Mouse (Mus musculus): Measurements from ENCODE around the gene Slc2a6. TPM values are rescaled to one million over a fixed set of nuclear protein-coding genes. Genes with fewer than 3 reads are reported as not detected.

The Slc2a6 gene
- polyA plus RNA-seq, 1 experiment from 2014 or later: 3.8 TPM

- Histone ChIP-seq H3K9ac (replicated peaks) (no peak overlapping the region), H3K4me1 (replicated peaks) (no peaks in the 10 kb centered on the region), H3K36me3 (no peaks in the 10 kb centered on the region), H3K27ac (no peak overlapping the region), H3K27me3 (0 out of 2 replicates have a peak, but pooled peaks cover 2% of the 10 kb centered on the region), H3K9me3 (no peaks in the 10 kb centered on the region), H3K4me2 (replicated peaks) (no peak overlapping the region), H3K4me3 (replicated peaks) (no peak overlapping the region)
- no peak for ATAC-seq
- WGBS: 95% methylated on average over 7 of the region's 7 CpGs
These were observed 29.8 kb downstream of the Slc2a6 start for GRCm38 (mm10) chr2:26997993-26998392.

- Histone ChIP-seq H3K9me3 (no peaks in the 10 kb centered on the region), H3K4me3 (replicated peaks) (no peak overlapping the region), H3K4me1 (replicated peaks) (no peaks in the 10 kb centered on the region), H3K27ac (no peak overlapping the region), H3K27me3 (0 out of 2 replicates have a peak, but pooled peaks cover 2% of the 10 kb centered on the region), H3K36me3 (no peaks in the 10 kb centered on the region), H3K4me2 (replicated peaks) (no peak overlapping the region), H3K9ac (replicated peaks) (no peak overlapping the region)
- no peak for ATAC-seq
- WGBS: 84% methylated on average over 1 of the region's 1 CpGs
These were observed 30.3 kb downstream of the Slc2a6 start for GRCm38 (mm10) chr2:26997498-26997897.

GRCm38 (mm10) chr2:26993936-26994335 is 33.9 kb downstream of the Slc2a6 start:
- Histone ChIP-seq H3K4me2 (replicated peaks) (no peak overlapping the region), H3K4me3 (replicated peaks) (no peak overlapping the region), H3K9me3 (no peaks in the 10 kb centered on the region), H3K9ac (replicated peaks) (no peak overlapping the region), H3K27ac (no peak overlapping the region), H3K27me3 (0 out of 2 replicates have a peak, but pooled peaks cover 2% of the 10 kb centered on the region), H3K4me1 (replicated peaks) (no peaks in the 10 kb centered on the region), H3K36me3 (no peaks in the 10 kb centered on the region)
- no peak for ATAC-seq
- WGBS: 82% methylated on average over 3 of the region's 3 CpGs

- 85% methylated on average over 5 of the region's 5 CpGs for WGBS
These were observed 43.2 kb downstream of the Slc2a6 start for GRCm38 (mm10) chr2:26984640-26985039.

GRCm38 (mm10) chr2:26984179-26984578 is 43.6 kb downstream of the Slc2a6 start:
- Histone ChIP-seq H3K27me3 (no peaks in the 10 kb centered on the region), H3K9me3 (no peaks in the 10 kb centered on the region), H3K4me2 (replicated peaks) (no peak overlapping the region), H3K9ac (replicated peaks) (no peak overlapping the region), H3K4me3 (replicated peaks) (no peak overlapping the region), H3K27ac (no peak overlapping the region), H3K36me3 (no peaks in the 10 kb centered on the region), H3K4me1 (replicated peaks) (no peaks in the 10 kb centered on the region)
- 72% methylated on average over 2 of the region's 2 CpGs for WGBS
- ATAC-seq: no peak

More at GRCm38 (mm10) chr2:26984640-26985039, 43.2 kb downstream of the Slc2a6 start:
- no peak overlapping the region for H3K9ac ChIP-seq (replicated peaks)
- no peak for ATAC-seq
- H3K4me1 ChIP-seq (replicated peaks): no peaks in the 10 kb centered on the region
- no peak overlapping the region for H3K4me3 ChIP-seq (replicated peaks)
- no peaks in the 10 kb centered on the region for H3K36me3 ChIP-seq
- H3K4me2 ChIP-seq (replicated peaks): no peak overlapping the region
- no peaks in the 10 kb centered on the region for H3K27me3 ChIP-seq
- H3K27ac ChIP-seq: no peak overlapping the region
- no peaks in the 10 kb centered on the region for H3K9me3 ChIP-seq

- no peaks in the 10 kb centered on the region for H3K36me3 ChIP-seq
- no peaks in the 10 kb centered on the region for H3K27me3 ChIP-seq
- no peak overlapping the region for H3K4me2 ChIP-seq (replicated peaks)
- H3K4me1 ChIP-seq (replicated peaks): no peaks in the 10 kb centered on the region
- no peak overlapping the region for H3K9ac ChIP-seq (replicated peaks)
- no peak for ATAC-seq
- H3K9me3 ChIP-seq: no peaks in the 10 kb centered on the region
- no peak overlapping the region for H3K27ac ChIP-seq
- no peak overlapping the region for H3K4me3 ChIP-seq (replicated peaks)
- 79% methylated on average over 1 of the region's 1 CpGs for WGBS
These were observed 47.4 kb downstream of the Slc2a6 start for GRCm38 (mm10) chr2:26980361-26980760.

GRCm38 (mm10) chr2:26973960-26974359 is 53.8 kb downstream of the Slc2a6 start:
- no peaks in the 10 kb centered on the region for H3K27me3 ChIP-seq
- H3K4me1 ChIP-seq (replicated peaks): no peaks in the 10 kb centered on the region
- H3K9ac ChIP-seq (replicated peaks): no peak overlapping the region
- ATAC-seq: no peak
- H3K4me2 ChIP-seq (replicated peaks): no peak overlapping the region
- H3K36me3 ChIP-seq: no peaks in the 10 kb centered on the region
- no peaks in the 10 kb centered on the region for H3K9me3 ChIP-seq
- 62% methylated on average over 4 of the region's 4 CpGs for WGBS
- no peak overlapping the region for H3K4me3 ChIP-seq (replicated peaks)
- no peak overlapping the region for H3K27ac ChIP-seq

- no peak within 1 kb of the TSS for H3K9ac ChIP-seq (replicated peaks)
- no peak within 1 kb of the TSS for H3K4me2 ChIP-seq (replicated peaks)
- no peaks in the 10 kb centered on the region for H3K27me3 ChIP-seq
- ATAC-seq: no peak
- no peaks in the 10 kb centered on the region for H3K4me1 ChIP-seq (replicated peaks)
- no peak within 1 kb of the TSS for H3K27ac ChIP-seq
- no peak within 1 kb of the TSS for H3K4me3 ChIP-seq (replicated peaks)
- 80% methylated on average over 3 of the region's 3 CpGs for WGBS
- no peaks in the 10 kb centered on the region for H3K9me3 ChIP-seq
- no peaks in the 10 kb centered on the region for H3K36me3 ChIP-seq
These were observed 54.7 kb downstream of the Slc2a6 start, which contains the start of gene Adamts13 for GRCm38 (mm10) chr2:26973116-26973515. Adamts13 (plus strand) TSS chr2:26973416.

Other genes with a start within 250 kb of the Slc2a6 start
- gene Abo, start 163.0 kb downstream of the Slc2a6 start, polyA plus RNA-seq (2015; fragmentation: Nextera tagmentation; extraction: Ambion mirVana): not detected in 2 replicates
- gene Surf6, start 125.1 kb downstream of the Slc2a6 start, polyA plus RNA-seq (2015; fragmentation: Nextera tagmentation; extraction: Ambion mirVana): 31.0 and 33.9 TPM in 2 replicates
- gene Med22, start 117.3 kb downstream of the Slc2a6 start, polyA plus RNA-seq (2015; fragmentation: Nextera tagmentation; extraction: Ambion mirVana): 160 and 164 TPM in 2 replicates
- 532 and 549 TPM in 2 replicates for gene Rpl7a, start 117.2 kb downstream of the Slc2a6 start, polyA plus RNA-seq (2015; fragmentation: Nextera tagmentation; extraction: Ambion mirVana)
- 59.3 and 60.6 TPM in 2 replicates for gene Surf2, start 111.6 kb downstream of the Slc2a6 start, polyA plus RNA-seq (2015; fragmentation: Nextera tagmentation; extraction: Ambion mirVana)
- 76.5 and 84.1 TPM in 2 replicates for gene Surf1, start 111.5 kb downstream of the Slc2a6 start, polyA plus RNA-seq (2015; fragmentation: Nextera tagmentation; extraction: Ambion mirVana)
- gene Surf4, start 94.1 kb downstream of the Slc2a6 start, polyA plus RNA-seq (2015; fragmentation: Nextera tagmentation; extraction: Ambion mirVana): 105 and 114 TPM in 2 replicates
- 0.13 and 0.21 TPM in 2 replicates for gene Stkld1, start 94.0 kb downstream of the Slc2a6 start, polyA plus RNA-seq (2015; fragmentation: Nextera tagmentation; extraction: Ambion mirVana)
- 33.7 and 36.1 TPM in 2 replicates for gene Rexo4, start 63.6 kb downstream of the Slc2a6 start, polyA plus RNA-seq (2015; fragmentation: Nextera tagmentation; extraction: Ambion mirVana)
- not detected in 2 replicates for gene Adamts13, start 54.6 kb downstream of the Slc2a6 start, polyA plus RNA-seq (2015; fragmentation: Nextera tagmentation; extraction: Ambion mirVana)
- 130 and 132 TPM in 2 replicates for gene Cacfd1, start 18.1 kb downstream of the Slc2a6 start, polyA plus RNA-seq (2015; fragmentation: Nextera tagmentation; extraction: Ambion mirVana)
- gene Mymk, start 44.2 kb upstream of the Slc2a6 start, polyA plus RNA-seq (2015; fragmentation: Nextera tagmentation; extraction: Ambion mirVana): not detected in 2 replicates
- gene Adamtsl2, start 51.4 kb upstream of the Slc2a6 start, polyA plus RNA-seq (2015; fragmentation: Nextera tagmentation; extraction: Ambion mirVana): 6.0 and 6.9 TPM in 2 replicates
- gene Fam163b, start 114.5 kb upstream of the Slc2a6 start, polyA plus RNA-seq (2015; fragmentation: Nextera tagmentation; extraction: Ambion mirVana): 0.68 and 1.1 TPM in 2 replicates
- 0.19 and 0.82 TPM in 2 replicates for gene Dbh, start 137.2 kb upstream of the Slc2a6 start, polyA plus RNA-seq (2015; fragmentation: Nextera tagmentation; extraction: Ambion mirVana)
- 2.6 and 3.7 TPM in 2 replicates for gene Sardh, start 220.3 kb upstream of the Slc2a6 start, polyA plus RNA-seq (2015; fragmentation: Nextera tagmentation; extraction: Ambion mirVana)